Mouse (Mus musculus): ENCODE data around the gene Cnn3. TPM values are rescaled to one million over a fixed set of nuclear protein-coding genes. Genes with fewer than 3 reads are reported as not detected.

Gene Cnn3
- total RNA-seq, 1 experiment: 241 TPM

DNA sequence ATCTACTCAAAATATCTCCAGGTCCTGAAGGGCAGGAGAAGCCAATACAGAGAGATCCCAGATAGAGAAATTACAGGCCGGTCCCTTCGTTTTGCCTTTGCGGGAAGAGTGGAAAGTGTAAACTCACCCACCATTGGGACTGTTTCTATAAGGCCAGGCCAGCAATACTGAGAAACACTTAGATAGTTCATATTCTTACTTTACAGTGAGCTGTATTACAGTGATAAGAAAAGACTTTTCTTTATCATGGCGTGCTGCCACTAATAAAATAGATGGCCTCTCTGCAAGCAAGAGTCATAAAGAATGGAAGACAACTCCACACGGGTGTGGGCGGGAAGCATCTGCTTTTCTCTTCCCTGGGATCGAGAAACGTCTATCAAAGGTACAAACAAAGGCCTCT lies 36.9 kb upstream of the Cnn3 start:
- H3K27ac ChIP-seq (ENCODE audit: insufficient read depth, low read depth, low read length, poor library complexity, severe bottlenecking): no peak overlapping the region
- no peak overlapping the region for H3K4me3 ChIP-seq (ENCODE audit: insufficient read depth in 1 of 2, low read depth in 1 of 2, low read length in 2 of 2, poor library complexity in 1 of 2, severe bottlenecking in 1 of 2)
- H3K36me3 ChIP-seq (ENCODE audit: control insufficient read depth, insufficient read depth, low read length, poor library complexity, severe bottlenecking): no peaks in the 10 kb centered on the region
- no peaks in the 10 kb centered on the region for H3K9me3 ChIP-seq (ENCODE audit: control insufficient read depth, insufficient read depth, low read depth, low read length)
- in situ Hi-C loops (cut with MboI; ENCODE audit: low sequenced_read_pairs in 2 of 2, unreplicated experiment in 2 of 2): no loop called here
- DNase-seq (ENCODE audit: low read depth, low spot score): no peak
- H3K9ac ChIP-seq (ENCODE audit: insufficient read depth, low read depth, low read length, poor library complexity, severe bottlenecking): no peak overlapping the region
- no peak for TF ChIP-seq CHD2 (IDR thresholded peaks at IDR 0.05; ENCODE audit: low read depth, low read length)
- TF ChIP-seq HCFC1 (IDR thresholded peaks at IDR 0.05; ENCODE audit: borderline replicate concordance, insufficient read depth, low read length): no peak
- no peak for TF ChIP-seq ZC3H11A (IDR thresholded peaks at IDR 0.05; ENCODE audit: borderline replicate concordance, low read depth, low read length)
- TF ChIP-seq MAFK (IDR thresholded peaks at IDR 0.05; ENCODE audit: insufficient read depth, low read depth, low read length): no peak
- no peak for TF ChIP-seq ZNF384 (IDR thresholded peaks at IDR 0.05; ENCODE audit: low read depth, low read length)
- H3K4me1 ChIP-seq (ENCODE audit: control insufficient read depth in 2 of 2, insufficient read depth in 2 of 2, low read length in 2 of 2, poor library complexity in 1 of 2): peaks cover 11 to 13% of the 10 kb centered on the region in 2 experiments; a peak in 3 of 4 replicates

DNA sequence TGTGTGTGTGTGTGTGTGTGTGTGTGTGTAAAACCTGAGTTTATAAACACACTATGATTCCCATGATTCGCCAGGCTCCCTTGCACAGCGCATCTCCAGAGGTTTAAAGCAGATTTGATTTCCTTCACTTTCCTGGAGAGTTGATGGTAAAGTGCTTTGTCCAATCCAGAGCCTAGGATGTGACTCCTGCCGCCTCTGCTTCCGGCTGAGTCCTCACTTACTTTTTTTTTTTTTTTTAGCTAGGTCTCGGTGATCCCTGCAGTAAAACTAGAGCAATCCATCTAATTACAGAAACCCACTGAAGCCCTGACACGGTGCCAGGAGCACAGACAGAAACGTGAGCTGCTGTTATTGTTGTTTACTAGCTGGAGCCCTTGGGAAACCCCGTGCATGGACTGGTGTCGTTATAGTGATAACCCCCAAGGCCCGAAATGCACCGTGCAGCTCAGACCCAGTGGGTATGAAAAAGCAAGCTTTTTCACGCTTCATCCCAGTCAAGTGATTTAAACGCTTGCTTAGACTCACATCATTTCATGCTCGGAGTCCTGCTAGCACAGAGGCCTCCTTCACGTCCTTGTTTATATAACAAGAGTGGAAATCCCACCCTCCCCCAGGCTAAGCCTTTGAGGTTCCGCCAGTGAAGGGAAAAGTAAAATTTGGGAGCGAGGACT lies 36.3 kb upstream of the Cnn3 start:
- Histone ChIP-seq H3K36me3 (ENCODE audit: control insufficient read depth, insufficient read depth, low read length, poor library complexity, severe bottlenecking) (no peaks in the 10 kb centered on the region), H3K4me1 (ENCODE audit: control insufficient read depth in 2 of 2, insufficient read depth in 2 of 2, low read length in 2 of 2, poor library complexity in 1 of 2) (peaks cover 11 to 13% of the 10 kb centered on the region in 2 experiments; a peak in 3 of 4 replicates), H3K9ac (ENCODE audit: insufficient read depth, low read depth, low read length, poor library complexity, severe bottlenecking) (no peak overlapping the region), H3K9me3 (ENCODE audit: control insufficient read depth, insufficient read depth, low read depth, low read length) (no peaks in the 10 kb centered on the region), H3K4me3 (ENCODE audit: insufficient read depth in 1 of 2, low read depth in 1 of 2, low read length in 2 of 2, poor library complexity in 1 of 2, severe bottlenecking in 1 of 2) (peak overlapping the region in 1 of 2 experiments; percentile 11; a peak in 1 of 4 replicates), H3K27ac (ENCODE audit: insufficient read depth, low read depth, low read length, poor library complexity, severe bottlenecking) (no peak overlapping the region)
- no peak for DNase-seq (ENCODE audit: low read depth, low spot score)
- in situ Hi-C loops (cut with MboI; ENCODE audit: low sequenced_read_pairs in 2 of 2, unreplicated experiment in 2 of 2): no loop called here
- TF ChIP-seq ZC3H11A (IDR thresholded peaks at IDR 0.05; ENCODE audit: borderline replicate concordance, low read depth, low read length) (no peak), ZNF384 (IDR thresholded peaks at IDR 0.05; ENCODE audit: low read depth, low read length) (peak; percentile 70; the same call in 1 of the 2 replicates), CHD2 (IDR thresholded peaks at IDR 0.05; ENCODE audit: low read depth, low read length) (no peak), MAFK (IDR thresholded peaks at IDR 0.05; ENCODE audit: insufficient read depth, low read depth, low read length) (no peak), HCFC1 (IDR thresholded peaks at IDR 0.05; ENCODE audit: borderline replicate concordance, insufficient read depth, low read length) (no peak)

GRCm38 (mm10) chr3:121390724-121391123 lies 35.6 kb upstream of the Cnn3 start:
- H3K36me3 ChIP-seq (ENCODE audit: control insufficient read depth, insufficient read depth, low read length, poor library complexity, severe bottlenecking): no peaks in the 10 kb centered on the region
- H3K9ac ChIP-seq (ENCODE audit: insufficient read depth, low read depth, low read length, poor library complexity, severe bottlenecking): no peak overlapping the region
- in situ Hi-C loops (cut with MboI; ENCODE audit: low sequenced_read_pairs in 2 of 2, unreplicated experiment in 2 of 2): no loop called here
- no peak for DNase-seq (ENCODE audit: low read depth, low spot score)
- 0 out of 4 replicates have a peak overlapping the region, but pooled peaks of 1 of the 2 experiments have one; percentile 11 for H3K4me3 ChIP-seq (ENCODE audit: insufficient read depth in 1 of 2, low read depth in 1 of 2, low read length in 2 of 2, poor library complexity in 1 of 2, severe bottlenecking in 1 of 2)
- no peak overlapping the region for H3K27ac ChIP-seq (ENCODE audit: insufficient read depth, low read depth, low read length, poor library complexity, severe bottlenecking)
- H3K4me1 ChIP-seq (ENCODE audit: control insufficient read depth in 2 of 2, insufficient read depth in 2 of 2, low read length in 2 of 2, poor library complexity in 1 of 2): peaks cover 11 to 13% of the 10 kb centered on the region in 2 experiments; a peak in 3 of 4 replicates
- TF ChIP-seq MAFK (IDR thresholded peaks at IDR 0.05; ENCODE audit: insufficient read depth, low read depth, low read length) (no peak), CHD2 (IDR thresholded peaks at IDR 0.05; ENCODE audit: low read depth, low read length) (no peak)
- no peaks in the 10 kb centered on the region for H3K9me3 ChIP-seq (ENCODE audit: control insufficient read depth, insufficient read depth, low read depth, low read length)

DNA sequence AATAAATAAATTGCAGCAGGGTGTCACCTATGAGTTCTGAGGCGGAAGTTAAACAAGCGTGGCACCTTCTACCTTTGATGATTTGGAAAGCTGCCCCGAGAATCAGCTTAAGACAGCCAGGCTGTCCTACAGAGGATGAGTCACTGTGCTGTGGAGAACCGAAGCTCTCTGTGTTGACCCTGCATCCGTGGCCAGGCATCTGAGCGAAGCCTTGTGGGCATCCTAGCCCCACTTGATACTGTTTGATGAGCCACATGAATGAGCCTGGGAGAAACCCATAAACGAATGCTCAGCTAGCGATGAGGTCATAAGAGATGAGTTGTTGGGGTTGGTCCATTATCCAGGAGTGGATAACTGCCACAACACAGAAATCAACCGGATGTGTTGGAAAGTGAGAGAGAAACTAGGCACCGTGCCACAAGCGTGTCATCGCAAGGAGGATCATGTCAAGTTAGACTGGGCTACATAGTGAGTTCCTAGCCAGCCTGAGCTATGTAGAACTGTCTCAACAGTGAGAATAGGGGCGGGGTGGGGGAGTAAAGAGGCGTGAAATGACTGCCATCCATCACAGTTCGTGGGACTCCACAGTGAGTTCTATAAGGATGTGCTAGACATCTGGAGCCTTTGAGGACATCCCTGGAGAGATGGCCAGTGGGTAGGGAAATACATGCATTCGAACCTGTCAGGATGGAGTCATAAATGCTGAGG lies 30.6 kb upstream of the Cnn3 start:
- no peak overlapping the region for H3K9ac ChIP-seq (ENCODE audit: insufficient read depth, low read depth, low read length, poor library complexity, severe bottlenecking)
- H3K4me3 ChIP-seq (ENCODE audit: insufficient read depth in 1 of 2, low read depth in 1 of 2, low read length in 2 of 2, poor library complexity in 1 of 2, severe bottlenecking in 1 of 2): no peak overlapping the region
- no peaks in the 10 kb centered on the region for H3K36me3 ChIP-seq (ENCODE audit: control insufficient read depth, insufficient read depth, low read length, poor library complexity, severe bottlenecking)
- DNase-seq (ENCODE audit: low read depth, low spot score): no peak
- in situ Hi-C loops (cut with MboI; ENCODE audit: low sequenced_read_pairs in 2 of 2, unreplicated experiment in 2 of 2): no loop called here
- H3K27ac ChIP-seq (ENCODE audit: insufficient read depth, low read depth, low read length, poor library complexity, severe bottlenecking): no peak overlapping the region
- no peak for TF ChIP-seq HCFC1 (IDR thresholded peaks at IDR 0.05; ENCODE audit: borderline replicate concordance, insufficient read depth, low read length)
- no peak for TF ChIP-seq MAFK (IDR thresholded peaks at IDR 0.05; ENCODE audit: insufficient read depth, low read depth, low read length)
- TF ChIP-seq ZC3H11A (IDR thresholded peaks at IDR 0.05; ENCODE audit: borderline replicate concordance, low read depth, low read length): no peak
- TF ChIP-seq CHD2 (IDR thresholded peaks at IDR 0.05; ENCODE audit: low read depth, low read length): no peak
- no peak for TF ChIP-seq ZNF384 (IDR thresholded peaks at IDR 0.05; ENCODE audit: low read depth, low read length)
- peaks cover 0 to 2% of the 10 kb centered on the region in 2 experiments; a peak in 2 of 4 replicates for H3K4me1 ChIP-seq (ENCODE audit: control insufficient read depth in 2 of 2, insufficient read depth in 2 of 2, low read length in 2 of 2, poor library complexity in 1 of 2)
- H3K9me3 ChIP-seq (ENCODE audit: control insufficient read depth, insufficient read depth, low read depth, low read length): no peaks in the 10 kb centered on the region
